Comparison of ENCODE assay signal across 8 mouse cellular contexts in the genomic region with DNA sequence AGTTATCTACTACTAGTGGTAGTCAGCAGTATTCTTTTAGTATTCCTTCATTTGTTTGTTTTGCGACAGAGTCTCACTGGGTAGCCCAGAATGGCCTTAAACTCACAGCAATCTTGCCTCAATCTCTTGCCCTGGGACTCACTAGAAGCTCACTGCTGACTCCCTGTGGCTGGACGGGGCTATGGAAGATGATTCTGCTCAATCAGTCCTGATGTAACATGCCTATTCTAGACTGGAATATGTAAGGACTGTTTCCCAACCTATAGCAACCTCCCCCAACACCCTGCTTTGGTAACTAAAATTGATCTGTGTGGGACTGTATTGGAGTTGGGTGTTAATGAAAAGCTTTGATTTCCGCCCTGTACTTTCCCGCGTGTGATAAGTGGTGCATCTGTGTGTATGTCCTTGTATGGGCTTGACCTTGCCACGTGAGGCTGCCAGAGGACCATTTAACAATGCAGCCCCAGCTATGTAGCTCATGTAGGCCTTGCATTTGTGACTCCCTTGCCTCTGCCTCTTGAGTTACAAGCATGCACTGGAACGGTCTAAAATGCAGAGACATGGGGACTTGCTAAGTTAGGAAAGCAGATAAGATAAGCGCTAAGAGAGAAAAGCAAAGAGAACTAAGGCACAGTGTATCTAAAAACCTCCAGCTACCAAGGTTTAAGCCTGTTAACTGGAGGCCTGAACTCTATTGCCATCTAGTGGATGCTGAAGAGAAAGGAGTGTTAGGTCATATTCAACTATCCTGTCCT. TPM values are rescaled to one million over a fixed set of nuclear protein-coding genes. Genes with fewer than 3 reads are reported as not detected.
A peak's percentile ranks its signal among the peaks of the same experiment; 100 is the strongest.
DNase-seq lines count a peak whose midpoint lies in the region; ATAC-seq lines count a peak whose summit lies in the region.

No protein-coding gene starts in this region.

- 0 out of 2 replicates have a peak, but pooled peaks cover 3% of the 10 kb centered on the region for H3K36me3 ChIP-seq in intestine, embryonic 16.5 days (ENCODE audit: control insufficient read depth, insufficient read depth, low read length)
- 0 out of 2 replicates have a peak, but pooled peaks cover 6% of the 10 kb centered on the region for H3K36me3 ChIP-seq in liver, embryonic 11.5 days (ENCODE audit: control insufficient read depth, insufficient read depth, low read length)

- no peak overlapping the region for H3K9ac ChIP-seq in intestine, embryonic 16.5 days (ENCODE audit: low read depth, low read length)
- H3K9ac ChIP-seq in liver, embryonic 11.5 days (ENCODE audit: low read depth, low read length), result peak overlapping the region; percentile 25; the same call in 1 of the 2 replicates

- peak; percentile 30 to 34 for DNase-seq in urinary bladder, adult 18-20 months (ENCODE audit: low spot score in 2 of 2)
- no peak for DNase-seq in urinary bladder, adult 2 months (ENCODE audit: low spot score)
- peak; percentile 39 for DNase-seq in brain, embryonic 18.5 days (ENCODE audit: low read depth, low spot score)
- peak; percentile 43 for DNase-seq in liver, embryonic 11.5 days (ENCODE audit: low spot score)
- peak; percentile 78 for DNase-seq in naive thymus-derived CD4-positive, alpha-beta T cell, adult 2 months (ENCODE audit: low read depth)
- DNase-seq in urinary bladder, postnatal 36 days (ENCODE audit: low spot score in 2 of 2), result peak; percentile 42 to 62

- no peaks in the 10 kb centered on the region for H3K9me3 ChIP-seq in intestine, embryonic 16.5 days (ENCODE audit: control insufficient read depth, low read length)
- no peaks in the 10 kb centered on the region for H3K9me3 ChIP-seq in liver, embryonic 11.5 days (ENCODE audit: control insufficient read depth, low read length)

- 27% methylated on average over 8 of the region's 8 CpGs for WGBS in intestine, embryonic 16.5 days
- 22% methylated on average over 8 of the region's 8 CpGs for WGBS in liver, embryonic 11.5 days

- H3K4me1 ChIP-seq in intestine, embryonic 16.5 days (ENCODE audit: control insufficient read depth, insufficient read depth, low read length), result no peaks in the 10 kb centered on the region
- peaks cover 6% of the 10 kb centered on the region; the same call in 1 of the 2 replicates for H3K4me1 ChIP-seq in liver, embryonic 11.5 days (replicated peaks; ENCODE audit: control insufficient read depth, insufficient read depth, low read length)

- ATAC-seq in frontal cortex, adult (ENCODE audit: low TSS enrichment), result peak; percentile 96
- ATAC-seq in intestine, embryonic 16.5 days, result peak; percentile 65
- ATAC-seq in liver, embryonic 11.5 days (replicated peaks; ENCODE audit: low FRiP score), result peak; percentile 62

- H3K27me3 ChIP-seq in intestine, embryonic 16.5 days (replicated peaks; ENCODE audit: control insufficient read depth, insufficient read depth, low read length), result no peaks in the 10 kb centered on the region
- no peaks in the 10 kb centered on the region for H3K27me3 ChIP-seq in liver, embryonic 11.5 days (replicated peaks; ENCODE audit: control insufficient read depth, insufficient read depth, low read length)

- H3K4me3 ChIP-seq in intestine, embryonic 16.5 days (ENCODE audit: low read length), result no peak overlapping the region
- H3K4me3 ChIP-seq in liver, embryonic 11.5 days (ENCODE audit: low read depth, low read length), result no peak overlapping the region

- H3K4me2 ChIP-seq in intestine, embryonic 16.5 days (ENCODE audit: low read depth, low read length), result no peak overlapping the region
- no peak overlapping the region for H3K4me2 ChIP-seq in liver, embryonic 11.5 days

- no peak overlapping the region; the same call in 1 of the 2 replicates for H3K27ac ChIP-seq in intestine, embryonic 16.5 days (ENCODE audit: low read length)
- peak overlapping the region; percentile 38; the same call in 1 of the 2 replicates for H3K27ac ChIP-seq in liver, embryonic 11.5 days (ENCODE audit: low read depth, low read length)

RNA-seq across cellular contexts. Expression of a gene that starts 0.7 kb away (rescaled TPM):
- 1.1 and 1.9 TPM in 2 replicates for polyA plus RNA-seq in urinary bladder, adult 2 months (2012; rRNA removed)
- polyA plus RNA-seq in intestine, embryonic 16.5 days (2015; fragmentation: Nextera tagmentation; extraction: Ambion mirVana), result 0.13 and 0.29 TPM in 2 replicates
- polyA plus RNA-seq in liver, embryonic 11.5 days (2014; fragmentation: Nextera tagmentation; extraction: Ambion mirVana), result 0.47 and 0.58 TPM in 2 replicates

RNA-seq across cellular contexts. Expression of a gene that starts 6.4 kb away (rescaled TPM):
- polyA plus RNA-seq in urinary bladder, adult 2 months (2012; rRNA removed), result 39.8 and 70.3 TPM in 2 replicates
- polyA plus RNA-seq in intestine, embryonic 16.5 days (2015; fragmentation: Nextera tagmentation; extraction: Ambion mirVana), result 27.0 and 27.8 TPM in 2 replicates
- 34.2 and 35.3 TPM in 2 replicates for polyA plus RNA-seq in liver, embryonic 11.5 days (2014; fragmentation: Nextera tagmentation; extraction: Ambion mirVana)

RNA-seq across cellular contexts. Expression of a gene that starts 40.2 kb away (rescaled TPM):
- polyA plus RNA-seq in urinary bladder, adult 2 months (2012; rRNA removed), result not detected in 2 replicates
- not detected in 2 replicates for polyA plus RNA-seq in intestine, embryonic 16.5 days (2015; fragmentation: Nextera tagmentation; extraction: Ambion mirVana)
- 0.25 TPM in 1 of 2 replicates, not detected in the other for polyA plus RNA-seq in liver, embryonic 11.5 days (2014; fragmentation: Nextera tagmentation; extraction: Ambion mirVana)
